Mouse (Mus musculus): ENCODE measurements around the gene Gm28035.

Gm28035 gene

GRCm38 (mm10) chr2:30261921-30262839 is 21.8 kb downstream of the Gm28035 start:
- no peak for DNase-seq (ENCODE audit: low read depth)

GRCm38 (mm10) chr2:30262840-30263441 is 22.6 kb downstream of the Gm28035 start:
- DNase-seq (ENCODE audit: low read depth): no peak

GRCm38 (mm10) chr2:30263811-30264210 is 23.4 kb downstream of the Gm28035 start:
- no peak for DNase-seq (ENCODE audit: low read depth)

- DNase-seq (ENCODE audit: low read depth): no peak
These were observed 24.5 kb downstream of the Gm28035 start for GRCm38 (mm10) chr2:30264671-30265519.

GRCm38 (mm10) chr2:30265767-30266253 is 25.4 kb downstream of the Gm28035 start, which contains the start of gene Phyhd1:
Phyhd1 (plus strand) TSS chr2:30266203.
- no peak for DNase-seq (ENCODE audit: low read depth)

GRCm38 (mm10) chr2:30266392-30266941 is 26.1 kb downstream of the Gm28035 start:
- DNase-seq (ENCODE audit: low read depth): peak; percentile 57

GRCm38 (mm10) chr2:30267466-30267865 is 27.1 kb downstream of the Gm28035 start:
- DNase-seq (ENCODE audit: low read depth): no peak

GRCm38 (mm10) chr2:30268371-30268770 is 28.0 kb downstream of the Gm28035 start:
- DNase-seq (ENCODE audit: low read depth): no peak

- no peak for DNase-seq (ENCODE audit: low read depth)
These were observed 29.0 kb downstream of the Gm28035 start for GRCm38 (mm10) chr2:30269241-30269990.

GRCm38 (mm10) chr2:30270134-30270533 is 29.8 kb downstream of the Gm28035 start:
- DNase-seq (ENCODE audit: low read depth): peak; percentile 99

- no peak for DNase-seq (ENCODE audit: low read depth)
These were observed 40.4 kb downstream of the Gm28035 start, which contains the start of gene Gm28038 for GRCm38 (mm10) chr2:30280743-30281142. Gm28038 (plus strand) TSS chr2:30281043.

GRCm38 (mm10) chr2:30281651-30282050 is 41.3 kb downstream of the Gm28035 start:
- no peak for DNase-seq (ENCODE audit: low read depth)

- no peak for DNase-seq (ENCODE audit: low read depth)
These were observed 42.8 kb downstream of the Gm28035 start for GRCm38 (mm10) chr2:30283193-30283592.

- no peak for DNase-seq (ENCODE audit: low read depth)
These were observed 44.6 kb downstream of the Gm28035 start for GRCm38 (mm10) chr2:30285004-30285403.

GRCm38 (mm10) chr2:30285416-30286181 is 45.2 kb downstream of the Gm28035 start:
- no peak for DNase-seq (ENCODE audit: low read depth)

- peak; percentile 92 for DNase-seq (ENCODE audit: low read depth)
These were observed 46.0 kb downstream of the Gm28035 start, which contains the start of the genes Dolk and Nup188 for GRCm38 (mm10) chr2:30286192-30287026. Dolk (minus strand) TSS chr2:30286334. Nup188 (plus strand) TSS chr2:30286397.

GRCm38 (mm10) chr2:30287027-30287373 is 46.6 kb downstream of the Gm28035 start:
- DNase-seq (ENCODE audit: low read depth): peak; percentile 77

- peak; percentile 47 for DNase-seq (ENCODE audit: low read depth)
These were observed 59.2 kb downstream of the Gm28035 start for GRCm38 (mm10) chr2:30299525-30299924.

GRCm38 (mm10) chr2:30299966-30300365 is 59.6 kb downstream of the Gm28035 start:
- DNase-seq (ENCODE audit: low read depth): no peak
